Mouse (Mus musculus): ENCODE measurements around the gene Ttk. TPM values are rescaled to one million over a fixed set of nuclear protein-coding genes. Genes with fewer than 3 reads are reported as not detected.
A peak's percentile ranks its signal among the peaks of the same experiment; 100 is the strongest.

Gene Ttk
- polyA plus RNA-seq, 1 experiment from 2014 or later, result 21.2 TPM

DNA sequence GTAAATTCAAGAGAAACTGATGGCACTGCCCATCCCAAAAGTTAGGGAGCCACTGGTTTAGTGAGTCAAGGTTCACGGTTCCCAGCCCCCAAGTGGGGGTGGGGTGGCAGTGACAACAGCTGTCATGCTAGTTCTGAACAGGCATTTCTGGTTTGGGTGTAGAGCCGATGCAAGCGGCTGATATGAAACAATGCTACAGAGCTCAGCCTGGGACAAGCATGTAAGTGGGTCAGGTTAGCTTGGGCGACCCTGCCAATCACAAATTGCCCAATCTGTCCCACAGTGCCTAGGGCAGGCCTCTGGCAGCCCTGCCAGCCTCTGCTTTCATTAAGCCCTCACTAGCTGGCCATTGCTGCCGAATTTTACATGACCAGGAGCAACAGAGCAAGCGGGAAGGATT lies 47.7 kb downstream of the Ttk start:
- ATAC-seq (ENCODE audit: low read depth) (no peak), DNase-seq (ENCODE audit: low spot score) (peak; percentile 44)
- Histone ChIP-seq H3K4me3 (ENCODE audit: low read depth, low read length) (no peak overlapping the region), H3K27me3 (replicated peaks; ENCODE audit: control insufficient read depth, insufficient read depth, low read length) (no peaks in the 10 kb centered on the region), H3K27ac (replicated peaks; ENCODE audit: low read depth, low read length) (no peak overlapping the region), H3K4me1 (ENCODE audit: control insufficient read depth, insufficient read depth, low read length) (no peaks in the 10 kb centered on the region), H3K4me2 (ENCODE audit: low read depth, low read length) (no peak overlapping the region), H3K9ac (ENCODE audit: low read depth, low read length) (no peak overlapping the region), H3K9me3 (ENCODE audit: control insufficient read depth, low read length) (no peaks in the 10 kb centered on the region), H3K36me3 (ENCODE audit: control insufficient read depth, insufficient read depth, low read length) (no peaks in the 10 kb centered on the region)
- WGBS, result 74% methylated on average over 6 of the region's 6 CpGs

- H3K9me3 ChIP-seq (ENCODE audit: control insufficient read depth, low read length), result no peaks in the 10 kb centered on the region
Observed at GRCm38 (mm10) chr9:83886149-83886548, 51.7 kb downstream of the Ttk start.

GRCm38 (mm10) chr9:83888214-83888613 lies 53.7 kb downstream of the Ttk start:
- no peak overlapping the region for H3K27ac ChIP-seq (replicated peaks; ENCODE audit: low read depth, low read length)
- ATAC-seq (ENCODE audit: low read depth), result no peak

More at GRCm38 (mm10) chr9:83886149-83886548, 51.7 kb downstream of the Ttk start:
- Histone ChIP-seq H3K4me1 (ENCODE audit: control insufficient read depth, insufficient read depth, low read length) (no peaks in the 10 kb centered on the region), H3K9ac (ENCODE audit: low read depth, low read length) (no peak overlapping the region), H3K4me3 (ENCODE audit: low read depth, low read length) (no peak overlapping the region), H3K27me3 (replicated peaks; ENCODE audit: control insufficient read depth, insufficient read depth, low read length) (no peaks in the 10 kb centered on the region), H3K27ac (replicated peaks; ENCODE audit: low read depth, low read length) (no peak overlapping the region), H3K36me3 (ENCODE audit: control insufficient read depth, insufficient read depth, low read length) (no peaks in the 10 kb centered on the region), H3K4me2 (ENCODE audit: low read depth, low read length) (no peak overlapping the region)
- DNase-seq (ENCODE audit: low spot score) (no peak), ATAC-seq (ENCODE audit: low read depth) (no peak)

GRCm38 (mm10) chr9:83893073-83893472 lies 58.6 kb downstream of the Ttk start:
- 62% methylated on average over 8 of the region's 8 CpGs for WGBS
- no peak for ATAC-seq (ENCODE audit: low read depth)

More at GRCm38 (mm10) chr9:83888214-83888613, 53.7 kb downstream of the Ttk start:
- H3K9ac ChIP-seq (ENCODE audit: low read depth, low read length), result no peak overlapping the region
- no peaks in the 10 kb centered on the region for H3K27me3 ChIP-seq (replicated peaks; ENCODE audit: control insufficient read depth, insufficient read depth, low read length)
- 88% methylated on average over 5 of the region's 5 CpGs for WGBS
- no peaks in the 10 kb centered on the region for H3K9me3 ChIP-seq (ENCODE audit: control insufficient read depth, low read length)
- DNase-seq (ENCODE audit: low spot score), result no peak
- no peaks in the 10 kb centered on the region for H3K4me1 ChIP-seq (ENCODE audit: control insufficient read depth, insufficient read depth, low read length)
- no peak overlapping the region for H3K4me2 ChIP-seq (ENCODE audit: low read depth, low read length)
- H3K36me3 ChIP-seq (ENCODE audit: control insufficient read depth, insufficient read depth, low read length), result no peaks in the 10 kb centered on the region
- H3K4me3 ChIP-seq (ENCODE audit: low read depth, low read length), result no peak overlapping the region

GRCm38 (mm10) chr9:83893767-83894330 lies 59.4 kb downstream of the Ttk start:
- no peaks in the 10 kb centered on the region for H3K4me1 ChIP-seq (ENCODE audit: control insufficient read depth, insufficient read depth, low read length)
- H3K9me3 ChIP-seq (ENCODE audit: control insufficient read depth, low read length), result no peaks in the 10 kb centered on the region
- H3K36me3 ChIP-seq (ENCODE audit: control insufficient read depth, insufficient read depth, low read length), result no peaks in the 10 kb centered on the region
- ATAC-seq (ENCODE audit: low read depth) (0 out of 2 replicates have a peak, but pooled peaks have one; percentile 33), DNase-seq (ENCODE audit: low spot score) (peak; percentile 19)
- H3K27me3 ChIP-seq (replicated peaks; ENCODE audit: control insufficient read depth, insufficient read depth, low read length), result no peaks in the 10 kb centered on the region
- 73% methylated on average over 4 of the region's 4 CpGs for WGBS
- no peak overlapping the region for H3K27ac ChIP-seq (replicated peaks; ENCODE audit: low read depth, low read length)
- no peak overlapping the region for H3K9ac ChIP-seq (ENCODE audit: low read depth, low read length)
- H3K4me2 ChIP-seq (ENCODE audit: low read depth, low read length), result no peak overlapping the region
- H3K4me3 ChIP-seq (ENCODE audit: low read depth, low read length), result no peak overlapping the region

More at GRCm38 (mm10) chr9:83893073-83893472, 58.6 kb downstream of the Ttk start:
- no peak overlapping the region for H3K4me3 ChIP-seq (ENCODE audit: low read depth, low read length)
- H3K9me3 ChIP-seq (ENCODE audit: control insufficient read depth, low read length), result no peaks in the 10 kb centered on the region
- no peaks in the 10 kb centered on the region for H3K27me3 ChIP-seq (replicated peaks; ENCODE audit: control insufficient read depth, insufficient read depth, low read length)
- H3K27ac ChIP-seq (replicated peaks; ENCODE audit: low read depth, low read length), result no peak overlapping the region
- H3K9ac ChIP-seq (ENCODE audit: low read depth, low read length), result no peak overlapping the region
- DNase-seq (ENCODE audit: low spot score), result no peak
- H3K4me1 ChIP-seq (ENCODE audit: control insufficient read depth, insufficient read depth, low read length), result no peaks in the 10 kb centered on the region
- H3K4me2 ChIP-seq (ENCODE audit: low read depth, low read length), result no peak overlapping the region
- no peaks in the 10 kb centered on the region for H3K36me3 ChIP-seq (ENCODE audit: control insufficient read depth, insufficient read depth, low read length)

- H3K27me3 ChIP-seq (replicated peaks; ENCODE audit: control insufficient read depth, insufficient read depth, low read length), result no peaks in the 10 kb centered on the region
- H3K27ac ChIP-seq (replicated peaks; ENCODE audit: low read depth, low read length), result no peak overlapping the region
- no peak for DNase-seq (ENCODE audit: low spot score)
- H3K4me3 ChIP-seq (ENCODE audit: low read depth, low read length), result no peak overlapping the region
- 79% methylated on average over 2 of the region's 2 CpGs for WGBS
- H3K4me1 ChIP-seq (ENCODE audit: control insufficient read depth, insufficient read depth, low read length), result no peaks in the 10 kb centered on the region
- no peaks in the 10 kb centered on the region for H3K36me3 ChIP-seq (ENCODE audit: control insufficient read depth, insufficient read depth, low read length)
- no peak overlapping the region for H3K4me2 ChIP-seq (ENCODE audit: low read depth, low read length)
- H3K9ac ChIP-seq (ENCODE audit: low read depth, low read length), result no peak overlapping the region
- H3K9me3 ChIP-seq (ENCODE audit: control insufficient read depth, low read length), result no peaks in the 10 kb centered on the region
- no peak for ATAC-seq (ENCODE audit: low read depth)
Observed at GRCm38 (mm10) chr9:83902086-83902485, 67.6 kb downstream of the Ttk start.

GRCm38 (mm10) chr9:83905820-83906219 lies 71.3 kb downstream of the Ttk start:
- DNase-seq (ENCODE audit: low spot score) (no peak), ATAC-seq (ENCODE audit: low read depth) (no peak)
- no peaks in the 10 kb centered on the region for H3K36me3 ChIP-seq (ENCODE audit: control insufficient read depth, insufficient read depth, low read length)
- H3K27ac ChIP-seq (replicated peaks; ENCODE audit: low read depth, low read length), result no peak overlapping the region
- WGBS, result 70% methylated on average over 4 of the region's 4 CpGs
- H3K4me1 ChIP-seq (ENCODE audit: control insufficient read depth, insufficient read depth, low read length), result no peaks in the 10 kb centered on the region
- no peak overlapping the region for H3K9ac ChIP-seq (ENCODE audit: low read depth, low read length)
- H3K9me3 ChIP-seq (ENCODE audit: control insufficient read depth, low read length), result no peaks in the 10 kb centered on the region
- no peak overlapping the region for H3K4me2 ChIP-seq (ENCODE audit: low read depth, low read length)
- no peak overlapping the region for H3K4me3 ChIP-seq (ENCODE audit: low read depth, low read length)
- H3K27me3 ChIP-seq (replicated peaks; ENCODE audit: control insufficient read depth, insufficient read depth, low read length), result no peaks in the 10 kb centered on the region

- no peaks in the 10 kb centered on the region for H3K27me3 ChIP-seq (replicated peaks; ENCODE audit: control insufficient read depth, insufficient read depth, low read length)
- H3K4me1 ChIP-seq (ENCODE audit: control insufficient read depth, insufficient read depth, low read length), result no peaks in the 10 kb centered on the region
- no peak overlapping the region for H3K27ac ChIP-seq (replicated peaks; ENCODE audit: low read depth, low read length)
- no peaks in the 10 kb centered on the region for H3K9me3 ChIP-seq (ENCODE audit: control insufficient read depth, low read length)
- ATAC-seq (ENCODE audit: low read depth), result no peak
- no peak overlapping the region for H3K4me2 ChIP-seq (ENCODE audit: low read depth, low read length)
- DNase-seq (ENCODE audit: low spot score), result no peak
- no peaks in the 10 kb centered on the region for H3K36me3 ChIP-seq (ENCODE audit: control insufficient read depth, insufficient read depth, low read length)
- no peak overlapping the region for H3K9ac ChIP-seq (ENCODE audit: low read depth, low read length)
- 67% methylated on average over 3 of the region's 3 CpGs for WGBS
- H3K4me3 ChIP-seq (ENCODE audit: low read depth, low read length), result no peak overlapping the region
Observed at GRCm38 (mm10) chr9:83907017-83907416, 72.5 kb downstream of the Ttk start.

- H3K4me2 ChIP-seq (ENCODE audit: low read depth, low read length), result no peak overlapping the region
- H3K4me3 ChIP-seq (ENCODE audit: low read depth, low read length), result no peak overlapping the region
- no peaks in the 10 kb centered on the region for H3K9me3 ChIP-seq (ENCODE audit: control insufficient read depth, low read length)
- DNase-seq (ENCODE audit: low spot score) (no peak), ATAC-seq (ENCODE audit: low read depth) (no peak)
- WGBS, result 86% methylated on average over 2 of the region's 2 CpGs
- H3K4me1 ChIP-seq (ENCODE audit: control insufficient read depth, insufficient read depth, low read length), result no peaks in the 10 kb centered on the region
- H3K36me3 ChIP-seq (ENCODE audit: control insufficient read depth, insufficient read depth, low read length), result no peaks in the 10 kb centered on the region
- no peak overlapping the region for H3K27ac ChIP-seq (replicated peaks; ENCODE audit: low read depth, low read length)
- H3K27me3 ChIP-seq (replicated peaks; ENCODE audit: control insufficient read depth, insufficient read depth, low read length), result no peaks in the 10 kb centered on the region
- H3K9ac ChIP-seq (ENCODE audit: low read depth, low read length), result no peak overlapping the region
Observed at GRCm38 (mm10) chr9:83909836-83910235, 75.3 kb downstream of the Ttk start.

All from embryonic facial prominence, embryonic 14.5 days (tissue).